In genomic region chr9:113982451-113982850, GRCm38 (mm10) we compare ENCODE assay signal across 19 mouse cellular contexts.
"Had no signal": no experiment of that assay in that cellular context is flagged by ENCODE, and none has a peak within 500 bp of the region (broad histone marks: within the 10 kb centered on the region; RNA-seq: fewer than 3 reads in every experiment).

No protein-coding gene starts in this region.

- DNase-seq: liver, postnatal 0 days; lung, adult 2 months; lung, postnatal 14 days; lung, postnatal 36 days; retina, postnatal 1 day; right cerebral cortex, adult 18-20 months; right cerebral cortex, postnatal 25 days; right cerebral cortex, postnatal 4 days; spleen, adult 18-20 months; thymus, adult 18-20 months; thymus, postnatal 14 days had no signal

- H3K9me3 ChIP-seq: lung, embryonic 15.5 days; megakaryocyte, embryonic 14.5 days; midbrain, embryonic 13.5 days; midbrain, embryonic 15.5 days; neural tube, embryonic 12.5 days had no signal

- H3K4me3 ChIP-seq: lung, embryonic 15.5 days; megakaryocyte, embryonic 14.5 days; midbrain, embryonic 13.5 days; midbrain, embryonic 15.5 days; neural tube, embryonic 12.5 days had no signal

- H3K9ac ChIP-seq: liver, postnatal 0 days; lung, embryonic 15.5 days; midbrain, embryonic 13.5 days; midbrain, embryonic 15.5 days; neural tube, embryonic 12.5 days had no signal

- H3K4me1 ChIP-seq: lung, embryonic 15.5 days; neural tube, embryonic 12.5 days had no signal

- H3K27ac ChIP-seq: lung, embryonic 15.5 days; macrophage; midbrain, embryonic 13.5 days; midbrain, embryonic 15.5 days; neural tube, embryonic 12.5 days had no signal

- ATAC-seq: liver, postnatal 0 days; lung, postnatal 0 days; midbrain, embryonic 13.5 days; midbrain, embryonic 15.5 days had no signal

- H3K4me2 ChIP-seq: lung, embryonic 15.5 days; midbrain, embryonic 11.5 days; midbrain, embryonic 13.5 days; midbrain, embryonic 15.5 days; neural tube, embryonic 12.5 days had no signal

- H3K27me3 ChIP-seq: lung, embryonic 15.5 days; midbrain, embryonic 13.5 days; midbrain, embryonic 15.5 days; neural tube, embryonic 12.5 days had no signal
